Mouse (Mus musculus) limb, embryonic 14.5 days (tissue): ENCODE results near the gene Usp12. TPM values are rescaled to one million over a fixed set of nuclear protein-coding genes. Genes with fewer than 3 reads are reported as not detected.

Experiments used
- ATAC-seq: fragments of 200-750 bp; cut with Nextera tagmentation; 2 replicates; pipeline ENCODE4 v1.8.0; 2017; ENCODE audit warnings: low read depth, moderate number of reproducible peaks, moderate TSS enrichment; ENCODE audit not compliant: low FRiP score
- DNase-seq: peaks from one replicate; pipeline ENCODE4 v3.0.0-alpha.2; 2015; ENCODE audit warnings: low spot score
- H3K27ac ChIP-seq: fragments of 300-500 bp; sonication (generic); replicated peaks from 2 replicates; pipeline ENCODE4 v1.5.1; 2014; ENCODE audit warnings: low read depth, mild to moderate bottlenecking, low read length, moderate library complexity, mixed read lengths
- H3K27me3 ChIP-seq: fragments of 300-500 bp; sonication (generic); 2 replicates; pipeline ENCODE4 v1.6.1; 2014; ENCODE audit warnings: low read length, mixed read lengths; ENCODE audit not compliant: control insufficient read depth, insufficient read depth
- H3K36me3 ChIP-seq: fragments of 300-500 bp; sonication (generic); 2 replicates; pipeline ENCODE4 v1.6.1; 2014; ENCODE audit warnings: mild to moderate bottlenecking, low read length, moderate library complexity, mixed read lengths; ENCODE audit not compliant: control insufficient read depth, insufficient read depth
- H3K4me1 ChIP-seq: fragments of 300-500 bp; sonication (generic); 2 replicates; pipeline ENCODE4 v1.6.1; 2014; ENCODE audit warnings: antibody characterized with exemption, low read length, mixed read lengths; ENCODE audit not compliant: control insufficient read depth, insufficient read depth
- H3K4me2 ChIP-seq: fragments of 300-500 bp; sonication (generic); replicated peaks from 2 replicates; pipeline ENCODE4 v1.6.1; 2014; ENCODE audit warnings: low read depth, mild to moderate bottlenecking, low read length, moderate library complexity; ENCODE audit not compliant: severe bottlenecking
- H3K4me3 ChIP-seq: fragments of 300-500 bp; sonication (generic); replicated peaks from 2 replicates; pipeline ENCODE4 v1.5.1; 2014; ENCODE audit warnings: low read length
- H3K9ac ChIP-seq: fragments of 300-500 bp; sonication (generic); 2 replicates; pipeline ENCODE4 v1.6.1; 2014; ENCODE audit warnings: mild to moderate bottlenecking, low read depth, low read length, moderate library complexity; ENCODE audit not compliant: severe bottlenecking
- H3K9me3 ChIP-seq: fragments of 300-500 bp; sonication (generic); 2 replicates; pipeline ENCODE4 v1.6.1; 2016; ENCODE audit warnings: low read length; ENCODE audit not compliant: control insufficient read depth
- POLR2A ChIP-seq: fragments of 200-500 bp; IDR thresholded peaks from 2 replicates; pipeline ENCODE4 v1.8.0; 2012; ENCODE audit warnings: inconsistent platforms, mild to moderate bottlenecking, moderate library complexity, borderline replicate concordance; ENCODE audit not compliant: insufficient read depth, insufficient read length; ENCODE audit errors: extremely low read depth
- WGBS: fragments of 180-500 bp; shearing (Covaris S2); extraction: QIAGEN DNeasy Blood & Tissue Kit; methylation state at CpG from one replicate; pipeline ENCODE4 v1.1.7; 2014; 5-methylcytosine and 5-hydroxymethylcytosine counted together
- polyA plus RNA-seq, 2 experiments: library from polyadenylated mRNA; depleted of rRNA in 1 of 2; stranded (reverse) in 1 of 2; unstranded in 1 of 2; fragments of >200 nt; fragmentation: Nextera tagmentation in 1 of 2; extraction: Ambion mirVana in 1 of 2; gene quantifications; 2 replicates each; pipeline versions ENCODE4 v1.2.1 to v1.2.3; 2012 to 2014

The Usp12 gene
- polyA plus RNA-seq (2012; rRNA removed), result 20.1 and 22.8 TPM in 2 replicates
- polyA plus RNA-seq (2014; fragmentation: Nextera tagmentation; extraction: Ambion mirVana), result 11.1 and 13.6 TPM in 2 replicates

DNA sequence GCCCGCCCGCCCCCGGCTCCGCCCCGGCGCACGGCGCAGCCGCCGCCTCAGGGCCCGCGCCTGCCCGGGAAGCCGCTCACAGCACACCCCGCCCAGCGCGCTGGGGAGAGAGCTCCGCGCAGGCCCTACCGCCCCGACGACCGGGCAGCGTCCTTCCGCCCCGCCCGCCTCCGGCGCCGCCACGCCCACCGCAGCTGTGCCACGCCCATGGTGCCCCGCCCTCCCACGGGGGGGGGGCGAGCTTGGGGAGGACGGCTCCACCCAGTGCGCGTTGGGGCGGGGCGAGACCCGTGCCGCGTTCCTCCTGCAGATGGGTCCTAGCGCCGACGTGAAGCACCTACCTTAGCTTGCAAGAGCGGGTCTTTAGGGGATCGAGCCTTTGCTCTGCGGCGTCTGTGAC, at the start of gene Usp12:
TSS of gene Usp12 (minus strand) at position 154 of the 400 bp plus-strand sequence.
- peak within 1 kb of the TSS; percentile 80 for H3K9ac ChIP-seq
- DNase-seq, result peak; percentile 92
- H3K4me2 ChIP-seq, result peak within 1 kb of the TSS; percentile 72
- H3K4me1 ChIP-seq, result peaks cover 29% of the 10 kb centered on the region
- H3K27me3 ChIP-seq, result no peaks in the 10 kb centered on the region
- WGBS, result 0% methylated on average over 19 of the region's 51 CpGs
- H3K36me3 ChIP-seq, result no peaks in the 10 kb centered on the region
- no peak for TF ChIP-seq POLR2A
- H3K9me3 ChIP-seq, result no peaks in the 10 kb centered on the region
- H3K4me3 ChIP-seq, result peak within 1 kb of the TSS; percentile 90
- ATAC-seq, result peak; percentile 97
- peak within 1 kb of the TSS; percentile 90 for H3K27ac ChIP-seq

DNA sequence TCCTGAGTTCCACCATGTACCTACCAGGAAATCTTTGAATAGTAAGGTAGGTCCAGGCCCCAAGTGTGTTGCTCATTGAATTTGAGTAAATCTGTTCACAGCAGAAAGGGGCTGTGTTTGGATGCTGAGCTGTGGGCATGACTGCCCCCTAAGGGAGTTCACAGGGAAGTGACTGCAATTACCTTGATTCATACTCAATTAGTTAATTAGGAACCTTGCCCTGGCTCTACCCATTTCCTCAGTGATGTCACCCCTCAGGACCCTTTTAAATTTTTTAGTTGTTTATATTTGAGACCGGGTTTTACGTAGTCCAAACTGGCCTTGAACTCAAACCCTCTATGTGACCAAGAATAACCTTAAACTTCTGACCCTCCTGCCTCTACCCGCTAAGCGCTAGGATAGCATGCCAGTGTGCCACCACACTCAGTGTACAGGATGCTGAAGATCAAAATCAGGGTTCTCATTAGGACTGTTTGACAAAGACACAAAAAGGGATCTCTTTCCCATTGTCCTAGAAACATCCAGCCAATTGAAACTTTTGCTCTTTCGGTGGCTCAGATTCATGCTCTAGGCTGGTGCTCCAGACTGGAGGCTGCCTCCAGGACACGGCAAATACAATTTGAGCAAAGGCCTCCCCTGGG, 49.6 kb upstream of the Usp12 start:
- ATAC-seq (0 out of 2 replicates have a peak, but pooled peaks have one; percentile 9), DNase-seq (no peak)
- H3K4me1 ChIP-seq, result peaks cover 9% of the 10 kb centered on the region
- no peak for TF ChIP-seq POLR2A
- WGBS, result 8% methylated on average over 6 of the region's 6 CpGs
- H3K36me3 ChIP-seq, result no peaks in the 10 kb centered on the region; the same call in 1 of the 2 replicates
- H3K27ac ChIP-seq, result peak overlapping the region; percentile 58; the same call in 1 of the 2 replicates
- peak overlapping the region; percentile 54 for H3K4me3 ChIP-seq
- peak overlapping the region; percentile 87 for H3K4me2 ChIP-seq
- H3K9ac ChIP-seq, result peak overlapping the region; percentile 64
- H3K27me3 ChIP-seq, result no peaks in the 10 kb centered on the region
- no peaks in the 10 kb centered on the region for H3K9me3 ChIP-seq

DNA sequence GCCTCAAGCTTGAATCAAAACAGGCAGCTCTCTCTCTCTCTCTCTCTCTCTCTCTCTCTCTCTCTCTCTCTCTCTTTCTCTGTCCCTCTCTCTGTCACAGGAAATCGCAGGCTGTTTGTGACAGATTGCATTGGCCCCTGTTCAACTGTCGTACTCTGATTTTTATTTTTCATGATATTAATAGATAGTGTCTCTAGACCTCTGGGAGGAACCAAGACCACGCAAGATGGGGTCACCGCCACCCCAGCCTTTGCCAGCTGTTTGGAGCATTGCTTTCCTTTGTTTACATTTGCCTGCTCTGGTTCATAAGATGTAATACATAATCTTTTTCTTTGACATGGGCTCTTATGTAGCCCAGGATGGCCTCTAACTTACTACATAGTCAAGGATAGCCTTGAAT, 47.2 kb upstream of the Usp12 start:
- Histone ChIP-seq H3K9me3 (no peaks in the 10 kb centered on the region), H3K36me3 (peaks cover 17% of the 10 kb centered on the region), H3K4me1 (peaks cover 9% of the 10 kb centered on the region), H3K4me3 (no peak overlapping the region), H3K9ac (no peak overlapping the region), H3K27ac (no peak overlapping the region), H3K4me2 (no peak overlapping the region), H3K27me3 (no peaks in the 10 kb centered on the region)
- 91% methylated on average over 4 of the region's 4 CpGs for WGBS
- TF ChIP-seq POLR2A, result no peak
- DNase-seq, result no peak
- no peak for ATAC-seq

DNA sequence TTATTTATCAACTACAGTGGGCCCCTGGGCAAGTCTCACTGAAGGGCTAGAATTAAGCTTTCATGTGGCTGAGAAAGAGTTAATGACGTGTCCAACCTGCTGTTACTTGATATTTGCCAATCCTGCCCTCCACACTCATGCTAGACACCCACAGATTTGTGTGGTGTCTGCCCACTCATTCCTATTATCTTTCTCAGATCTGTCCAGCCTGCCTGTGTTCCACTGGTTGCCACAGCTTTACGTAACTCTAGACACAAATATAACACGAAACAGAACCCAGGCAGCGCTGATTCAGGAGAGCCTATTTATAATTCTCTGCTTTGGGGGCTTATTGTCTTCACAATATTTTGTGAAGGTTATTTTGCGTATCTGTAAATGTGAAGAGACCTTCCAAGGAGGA, 46.5 kb upstream of the Usp12 start:
- H3K27me3 ChIP-seq, result no peaks in the 10 kb centered on the region

DNA sequence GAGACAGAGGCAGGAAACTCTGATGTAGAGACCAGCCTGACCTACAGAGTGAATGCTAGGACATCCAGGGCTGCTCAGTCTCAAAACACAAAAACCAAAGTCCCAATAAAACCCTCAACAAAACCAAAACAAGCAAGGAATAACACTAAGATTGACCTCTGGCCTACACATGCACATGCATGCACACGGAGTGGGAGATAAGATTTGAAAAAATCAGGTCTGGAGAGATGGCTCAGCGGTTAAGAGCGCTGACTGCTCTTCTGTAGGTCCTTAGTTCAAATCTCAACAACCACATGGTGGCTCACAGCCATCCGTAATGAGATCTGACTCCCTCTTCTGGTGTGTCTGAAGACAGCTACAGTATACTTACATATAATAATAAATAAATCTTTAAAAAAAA, 45.6 kb upstream of the Usp12 start:
- WGBS, result 84% methylated on average over 4 of the region's 4 CpGs

More for the DNA sequence above, 46.5 kb upstream of the Usp12 start:
- Histone ChIP-seq H3K9me3 (no peaks in the 10 kb centered on the region), H3K27ac (no peak overlapping the region), H3K4me2 (no peak overlapping the region), H3K36me3 (peaks cover 24% of the 10 kb centered on the region), H3K4me1 (peaks cover 8% of the 10 kb centered on the region), H3K9ac (no peak overlapping the region), H3K4me3 (no peak overlapping the region)
- ATAC-seq (no peak), DNase-seq (no peak)
- TF ChIP-seq POLR2A, result no peak
- 79% methylated on average over 5 of the region's 5 CpGs for WGBS

More for the DNA sequence above, 45.6 kb upstream of the Usp12 start:
- ATAC-seq, result no peak
- DNase-seq, result no peak
- H3K27me3 ChIP-seq, result no peaks in the 10 kb centered on the region
- H3K9ac ChIP-seq, result no peak overlapping the region
- no peak overlapping the region for H3K4me2 ChIP-seq
- no peaks in the 10 kb centered on the region for H3K9me3 ChIP-seq
- no peak overlapping the region for H3K27ac ChIP-seq
- H3K4me1 ChIP-seq, result no peaks in the 10 kb centered on the region
- peaks cover 32% of the 10 kb centered on the region for H3K36me3 ChIP-seq
- H3K4me3 ChIP-seq, result no peak overlapping the region
- no peak for TF ChIP-seq POLR2A
